Mouse (Mus musculus) intestine, embryonic 16.5 days (tissue): ENCODE measurements around the gene Abi3bp. TPM values are rescaled to one million over a fixed set of nuclear protein-coding genes. Genes with fewer than 3 reads are reported as not detected.

Source experiments
- ATAC-seq: fragments of 200-750 bp; cut with Nextera tagmentation; 2 replicates; pipeline ENCODE4 v1.8.0; 2017; ENCODE audit warnings: moderate TSS enrichment, moderate library complexity
- H3K27ac ChIP-seq: fragments of 300-500 bp; sonication (generic); 2 replicates; pipeline ENCODE4 v1.5.1; 2014; ENCODE audit warnings: mild to moderate bottlenecking, low read length
- H3K27me3 ChIP-seq: fragments of 300-500 bp; sonication (generic); replicated peaks from 2 replicates; pipeline ENCODE4 v1.6.1; 2014; ENCODE audit warnings: low read length, control low read depth, mixed read lengths; ENCODE audit not compliant: control insufficient read depth, insufficient read depth
- H3K36me3 ChIP-seq: fragments of 300-500 bp; sonication (generic); 2 replicates; pipeline ENCODE4 v1.6.1; 2014; ENCODE audit warnings: low read length, control low read depth; ENCODE audit not compliant: control insufficient read depth, insufficient read depth
- H3K4me1 ChIP-seq: fragments of 300-500 bp; sonication (generic); 2 replicates; pipeline ENCODE4 v1.6.1; 2014; ENCODE audit warnings: low read length, control low read depth, mixed read lengths; ENCODE audit not compliant: control insufficient read depth, insufficient read depth
- H3K4me2 ChIP-seq: fragments of 300-500 bp; sonication (generic); 2 replicates; pipeline ENCODE4 v1.6.1; 2014; ENCODE audit warnings: low read depth, low read length, control low read depth
- H3K4me3 ChIP-seq: fragments of 300-500 bp; sonication (generic); 2 replicates; pipeline ENCODE4 v1.5.1; 2014; ENCODE audit warnings: mild to moderate bottlenecking, low read length
- H3K9ac ChIP-seq: fragments of 300-500 bp; sonication (generic); 2 replicates; pipeline ENCODE4 v1.6.1; 2014; ENCODE audit warnings: low read depth, low read length
- H3K9me3 ChIP-seq: fragments of 300-500 bp; sonication (generic); 2 replicates; pipeline ENCODE4 v1.6.1; 2016; ENCODE audit warnings: low read length, control low read depth; ENCODE audit not compliant: control insufficient read depth
- WGBS: fragments of 180-500 bp; shearing (Covaris S2); extraction: QIAGEN DNeasy Blood & Tissue Kit; methylation state at CpG from one replicate; pipeline ENCODE4 v1.1.7; 2014; 5-methylcytosine and 5-hydroxymethylcytosine counted together
- polyA plus RNA-seq: library from polyadenylated mRNA; unstranded; fragments of >200 nt; fragmentation: Nextera tagmentation; extraction: Ambion mirVana; gene quantifications from 2 replicates; pipeline ENCODE4 v1.2.1, GENCODE M21; 2015

The Abi3bp gene
- polyA plus RNA-seq, 1 experiment from 2014 or later, result 10.2 TPM

- WGBS, result 58% methylated on average over 6 of the region's 6 CpGs
- no peak overlapping the region for H3K27ac ChIP-seq
- no peaks in the 10 kb centered on the region for H3K27me3 ChIP-seq
- no peaks in the 10 kb centered on the region for H3K36me3 ChIP-seq
- no peak overlapping the region for H3K9ac ChIP-seq
- ATAC-seq, result peak; percentile 44; the same call in 1 of the 2 replicates
- no peaks in the 10 kb centered on the region for H3K9me3 ChIP-seq
- no peak overlapping the region for H3K4me3 ChIP-seq
- H3K4me2 ChIP-seq, result no peak overlapping the region
- no peaks in the 10 kb centered on the region for H3K4me1 ChIP-seq
Measured at GRCm38 (mm10) chr16:56501101-56501500, 23.4 kb downstream of the Abi3bp start.

DNA sequence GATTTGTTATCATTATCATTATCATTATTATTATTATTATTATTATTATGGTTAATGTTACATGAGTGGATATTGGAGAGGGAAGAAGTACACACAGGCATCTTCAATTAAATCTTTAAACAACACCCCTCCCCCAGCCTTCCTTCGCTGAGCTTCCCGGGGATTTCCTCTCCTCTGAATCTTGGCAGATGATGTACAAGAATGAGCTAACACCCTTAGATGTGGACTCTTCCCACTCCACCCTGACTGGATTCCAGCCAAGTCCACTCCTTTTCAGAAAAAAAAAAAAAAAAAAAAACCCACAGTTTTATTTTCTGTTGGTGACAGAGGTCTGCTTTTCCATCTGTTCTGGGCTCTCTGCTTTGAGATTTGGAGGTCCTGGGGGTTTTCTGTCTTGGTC is 23.8 kb downstream of the Abi3bp start:
- no peaks in the 10 kb centered on the region for H3K4me1 ChIP-seq
- no peak overlapping the region for H3K4me3 ChIP-seq
- H3K27me3 ChIP-seq, result no peaks in the 10 kb centered on the region
- no peak overlapping the region for H3K9ac ChIP-seq
- H3K36me3 ChIP-seq, result no peaks in the 10 kb centered on the region
- no peak overlapping the region for H3K27ac ChIP-seq
- no peaks in the 10 kb centered on the region for H3K9me3 ChIP-seq
- no peak overlapping the region for H3K4me2 ChIP-seq
- WGBS, result 39% methylated on average over 2 of the region's 2 CpGs
- ATAC-seq, result peak; percentile 71

DNA sequence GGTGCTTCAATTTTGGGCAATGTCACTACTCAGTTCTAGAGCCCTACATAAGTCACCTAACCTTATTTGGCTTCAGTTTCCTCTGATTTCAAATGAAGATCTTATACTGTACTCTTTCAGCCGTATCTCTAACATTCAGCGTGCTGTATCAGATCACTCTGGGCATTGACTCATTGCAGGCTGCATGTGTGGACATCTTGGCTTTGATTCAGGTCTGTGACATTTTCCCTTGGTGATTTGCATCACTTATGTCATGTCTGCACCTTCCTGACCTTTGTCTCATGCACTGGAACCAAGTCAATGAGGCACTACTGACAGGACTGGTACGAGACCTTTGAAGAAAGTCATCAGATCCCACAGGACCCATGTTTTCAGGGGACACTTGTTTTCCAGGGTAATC is 24.5 kb downstream of the Abi3bp start:
- H3K9ac ChIP-seq, result no peak overlapping the region
- no peaks in the 10 kb centered on the region for H3K36me3 ChIP-seq
- no peak for ATAC-seq
- WGBS, result 90% methylated on average over 3 of the region's 3 CpGs
- H3K27ac ChIP-seq, result no peak overlapping the region
- no peaks in the 10 kb centered on the region for H3K4me1 ChIP-seq
- no peak overlapping the region for H3K4me2 ChIP-seq
- no peak overlapping the region for H3K4me3 ChIP-seq
- no peaks in the 10 kb centered on the region for H3K9me3 ChIP-seq
- no peaks in the 10 kb centered on the region for H3K27me3 ChIP-seq

DNA sequence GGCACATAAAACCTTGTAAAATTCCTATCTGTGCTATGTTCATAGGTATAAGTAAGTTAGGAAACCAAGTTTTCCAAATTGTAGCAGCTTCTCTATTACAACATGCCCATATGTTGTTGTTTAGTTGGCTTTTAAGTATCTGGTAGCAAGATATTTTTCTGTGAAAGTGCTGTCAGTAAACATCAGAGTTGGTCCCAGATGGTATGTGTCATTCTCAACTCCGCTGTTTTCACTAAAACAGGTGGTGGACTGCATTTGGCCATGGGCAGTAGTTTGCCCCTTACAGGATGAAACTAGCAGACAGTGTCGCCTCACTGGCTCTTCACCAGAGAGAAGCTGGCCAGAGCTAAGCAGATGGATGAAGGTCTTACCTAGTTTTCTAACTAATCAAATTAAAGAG is 26.3 kb downstream of the Abi3bp start:
- H3K4me2 ChIP-seq, result no peak overlapping the region
- 71% methylated on average over 2 of the region's 2 CpGs for WGBS
- H3K9ac ChIP-seq, result no peak overlapping the region
- H3K9me3 ChIP-seq, result no peaks in the 10 kb centered on the region
- no peak overlapping the region for H3K27ac ChIP-seq
- H3K4me3 ChIP-seq, result no peak overlapping the region
- no peaks in the 10 kb centered on the region for H3K4me1 ChIP-seq
- no peaks in the 10 kb centered on the region for H3K36me3 ChIP-seq
- ATAC-seq, result no peak
- H3K27me3 ChIP-seq, result no peaks in the 10 kb centered on the region

DNA sequence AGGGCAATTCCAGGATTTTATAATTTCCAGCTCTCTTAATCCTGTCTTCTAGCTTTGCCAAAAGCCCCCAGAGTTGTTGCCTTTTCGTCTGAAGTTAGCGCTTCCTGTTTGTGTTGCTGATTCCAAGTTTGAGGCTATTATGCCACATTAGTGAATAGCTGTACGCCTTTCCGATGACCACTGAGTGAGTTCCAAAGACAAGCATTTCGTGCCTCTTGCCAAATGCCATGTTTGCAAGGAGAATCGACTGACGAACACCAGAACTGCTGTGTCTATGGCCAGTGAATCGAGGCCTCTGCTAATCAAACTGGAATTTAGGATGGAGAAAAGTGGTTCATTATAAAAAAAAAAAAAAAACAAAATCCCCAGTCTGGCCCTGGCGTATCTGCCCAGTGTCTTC is 40.3 kb downstream of the Abi3bp start:
- no peak overlapping the region for H3K27ac ChIP-seq
- 61% methylated on average over 9 of the region's 9 CpGs for WGBS
- no peaks in the 10 kb centered on the region for H3K36me3 ChIP-seq
- no peaks in the 10 kb centered on the region for H3K9me3 ChIP-seq
- no peak overlapping the region for H3K9ac ChIP-seq
- ATAC-seq, result no peak
- no peak overlapping the region for H3K4me3 ChIP-seq
- H3K27me3 ChIP-seq, result no peaks in the 10 kb centered on the region
- H3K4me2 ChIP-seq, result no peak overlapping the region
- H3K4me1 ChIP-seq, result 0 out of 2 replicates have a peak, but pooled peaks cover 3% of the 10 kb centered on the region

DNA sequence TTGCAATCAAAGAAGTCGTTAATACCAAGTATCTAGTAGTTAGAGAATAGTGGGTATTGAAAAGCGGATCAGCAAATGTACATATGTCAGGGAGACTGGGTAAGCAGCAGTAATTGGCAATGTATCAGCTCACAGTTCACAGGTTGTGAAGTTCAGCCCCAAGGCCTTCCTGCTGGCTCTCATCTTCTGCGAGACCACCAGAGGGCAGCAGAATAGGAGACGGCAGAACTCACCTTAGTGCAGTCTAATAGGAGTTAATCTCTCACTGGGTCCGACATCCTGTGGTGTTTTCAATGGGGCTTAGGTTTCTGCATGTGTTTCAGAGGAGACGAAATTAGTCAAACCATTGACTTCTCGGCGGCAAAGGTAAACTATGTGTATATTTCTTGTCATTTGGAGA is 46.7 kb downstream of the Abi3bp start:
- no peak overlapping the region for H3K4me2 ChIP-seq
- no peaks in the 10 kb centered on the region for H3K36me3 ChIP-seq
- no peak overlapping the region for H3K27ac ChIP-seq
- WGBS, result 49% methylated on average over 8 of the region's 8 CpGs
- ATAC-seq, result no peak
- no peak overlapping the region for H3K4me3 ChIP-seq
- no peaks in the 10 kb centered on the region for H3K9me3 ChIP-seq
- H3K9ac ChIP-seq, result no peak overlapping the region
- H3K27me3 ChIP-seq, result no peaks in the 10 kb centered on the region
- no peaks in the 10 kb centered on the region for H3K4me1 ChIP-seq

DNA sequence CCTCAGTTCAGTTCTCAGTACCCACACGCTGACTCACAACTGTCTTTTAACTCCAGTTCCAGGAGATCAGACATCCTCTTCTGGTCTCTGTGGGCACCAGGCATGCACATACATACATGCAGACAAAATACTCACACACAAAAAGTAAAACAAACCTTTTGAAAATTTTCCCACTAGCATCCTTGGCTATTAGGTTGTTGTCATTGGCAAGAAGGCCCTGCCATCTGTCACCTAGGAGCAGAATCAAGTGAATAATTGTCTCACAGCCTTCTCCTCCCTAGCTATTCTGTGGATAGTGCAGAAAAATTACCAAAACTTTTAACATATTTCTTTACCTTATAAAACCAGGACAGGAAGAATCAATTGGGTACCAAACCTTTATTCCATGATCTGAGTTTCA is 48.8 kb downstream of the Abi3bp start:
- no peak for ATAC-seq
- H3K27me3 ChIP-seq, result no peaks in the 10 kb centered on the region
- WGBS, result 100% methylated on average over 1 of the region's 1 CpGs
- no peak overlapping the region for H3K9ac ChIP-seq
- H3K4me3 ChIP-seq, result no peak overlapping the region
- no peaks in the 10 kb centered on the region for H3K36me3 ChIP-seq
- H3K9me3 ChIP-seq, result no peaks in the 10 kb centered on the region
- H3K4me1 ChIP-seq, result no peaks in the 10 kb centered on the region
- no peak overlapping the region for H3K27ac ChIP-seq
- H3K4me2 ChIP-seq, result no peak overlapping the region

DNA sequence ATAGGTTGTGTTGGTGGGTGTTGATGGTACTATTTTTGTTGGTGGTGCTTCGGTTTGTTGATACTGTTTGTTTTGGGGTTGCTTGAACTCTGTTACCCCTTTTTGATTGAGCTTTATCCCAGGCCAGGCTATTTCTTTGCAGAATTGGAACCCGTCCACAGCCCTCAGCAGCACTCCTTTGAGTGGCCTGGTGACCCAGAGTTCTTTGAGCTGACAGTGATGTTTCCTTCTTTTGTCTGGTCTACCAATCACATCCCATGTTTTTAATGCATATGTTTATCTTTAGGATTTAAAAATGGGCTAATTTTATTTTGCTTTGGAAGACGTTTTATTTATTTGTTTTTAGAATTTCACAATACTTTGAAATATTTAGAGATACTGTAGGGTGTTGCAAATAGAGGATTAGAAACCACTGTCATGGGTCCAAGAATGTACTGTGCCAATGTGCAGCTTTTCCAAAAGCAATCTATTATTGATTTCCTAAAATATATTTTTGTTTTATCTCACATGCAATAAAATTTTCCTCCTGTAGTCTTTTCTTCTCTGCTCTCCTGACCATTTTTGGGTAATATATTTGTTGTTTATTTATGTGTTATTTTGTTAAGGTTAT is 50.5 kb downstream of the Abi3bp start:
- Histone ChIP-seq H3K9ac (no peak overlapping the region), H3K4me1 (no peaks in the 10 kb centered on the region), H3K27ac (no peak overlapping the region), H3K9me3 (no peaks in the 10 kb centered on the region), H3K4me3 (no peak overlapping the region), H3K4me2 (no peak overlapping the region), H3K36me3 (no peaks in the 10 kb centered on the region), H3K27me3 (no peaks in the 10 kb centered on the region)
- no peak for ATAC-seq
- WGBS, result 74% methylated on average over 3 of the region's 3 CpGs

DNA sequence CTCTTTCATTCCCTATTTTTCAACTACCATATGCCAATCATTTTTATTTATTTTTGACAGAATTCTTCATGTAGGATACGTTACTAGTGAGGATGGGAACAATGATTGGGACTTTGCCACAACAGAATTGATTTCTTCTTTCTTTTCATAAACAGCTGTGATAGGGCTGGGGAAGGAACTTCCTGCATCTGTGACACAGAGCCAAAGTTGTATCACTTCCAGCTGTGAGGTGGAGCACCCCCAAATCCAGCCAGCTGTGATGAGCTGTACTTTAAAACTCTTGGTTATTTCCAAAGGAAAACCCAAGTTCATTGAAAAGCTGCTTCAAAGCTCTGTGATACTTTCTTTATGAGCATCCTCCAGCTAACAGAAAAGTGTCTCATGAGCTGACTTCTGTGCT is 101.9 kb downstream of the Abi3bp start:
- Histone ChIP-seq H3K4me1 (no peaks in the 10 kb centered on the region), H3K27ac (no peak overlapping the region), H3K27me3 (no peaks in the 10 kb centered on the region), H3K9ac (no peak overlapping the region), H3K9me3 (no peaks in the 10 kb centered on the region), H3K4me3 (no peak overlapping the region), H3K36me3 (no peaks in the 10 kb centered on the region), H3K4me2 (no peak overlapping the region)
- no peak for ATAC-seq
- 70% methylated on average over 1 of the region's 1 CpGs for WGBS

- H3K9ac ChIP-seq, result no peak overlapping the region
- H3K4me1 ChIP-seq, result no peaks in the 10 kb centered on the region
- no peak overlapping the region for H3K27ac ChIP-seq
- no peak overlapping the region for H3K4me2 ChIP-seq
- WGBS, result 80% methylated on average over 5 of the region's 5 CpGs
- no peaks in the 10 kb centered on the region for H3K9me3 ChIP-seq
- H3K36me3 ChIP-seq, result no peaks in the 10 kb centered on the region
- ATAC-seq, result no peak
- no peaks in the 10 kb centered on the region for H3K27me3 ChIP-seq
- H3K4me3 ChIP-seq, result no peak overlapping the region
Measured at GRCm38 (mm10) chr16:56593581-56593980, 115.9 kb downstream of the Abi3bp start.
